Mouse (Mus musculus) cerebellum, adult 8-10 months (tissue): ENCODE data around the gene Sh3d19.

Experiments used
- DNase-seq: peaks from one replicate; pipeline ENCODE4 v3.0.0; 2022

The Sh3d19 gene

GRCm38 (mm10) chr3:86030566-86030965 lies 59.7 kb downstream of the Sh3d19 start:
- DNase-seq = peak; percentile 26

GRCm38 (mm10) chr3:86033455-86034090 lies 62.7 kb downstream of the Sh3d19 start:
- DNase-seq = no peak

- no peak for DNase-seq
Observed at GRCm38 (mm10) chr3:86037926-86038484, 67.1 kb downstream of the Sh3d19 start.

GRCm38 (mm10) chr3:86038648-86039047 lies 67.7 kb downstream of the Sh3d19 start:
- DNase-seq = no peak

- DNase-seq = no peak
Observed at GRCm38 (mm10) chr3:86040286-86041201, 69.6 kb downstream of the Sh3d19 start.

- DNase-seq = no peak
Observed at GRCm38 (mm10) chr3:86047686-86048408, 76.9 kb downstream of the Sh3d19 start.

GRCm38 (mm10) chr3:86049041-86049440 lies 78.1 kb downstream of the Sh3d19 start:
- DNase-seq = no peak

GRCm38 (mm10) chr3:86056678-86057077 lies 85.8 kb downstream of the Sh3d19 start:
- no peak for DNase-seq

- DNase-seq = no peak
Observed at GRCm38 (mm10) chr3:86057436-86058095, 86.7 kb downstream of the Sh3d19 start.

- DNase-seq = no peak
Observed at GRCm38 (mm10) chr3:86069646-86070250, 98.8 kb downstream of the Sh3d19 start.

- DNase-seq = no peak
Observed at GRCm38 (mm10) chr3:86070799-86071198, 99.9 kb downstream of the Sh3d19 start.

GRCm38 (mm10) chr3:86072066-86072465 lies 101.2 kb downstream of the Sh3d19 start:
- no peak for DNase-seq

- DNase-seq = no peak
Observed at GRCm38 (mm10) chr3:86072889-86073288, 102.0 kb downstream of the Sh3d19 start.

- DNase-seq = no peak
Observed at GRCm38 (mm10) chr3:86075593-86075992, 104.7 kb downstream of the Sh3d19 start.

- no peak for DNase-seq
Observed at GRCm38 (mm10) chr3:86076511-86077283, 105.8 kb downstream of the Sh3d19 start.

GRCm38 (mm10) chr3:86083051-86083450 lies 112.1 kb downstream of the Sh3d19 start:
- DNase-seq = no peak

GRCm38 (mm10) chr3:86085001-86085400 lies 114.1 kb downstream of the Sh3d19 start:
- DNase-seq = no peak

GRCm38 (mm10) chr3:86087872-86088271 lies 117.0 kb downstream of the Sh3d19 start:
- no peak for DNase-seq

- DNase-seq = no peak
Observed at GRCm38 (mm10) chr3:86093213-86093845, 122.4 kb downstream of the Sh3d19 start.

GRCm38 (mm10) chr3:86093907-86094306 lies 123.0 kb downstream of the Sh3d19 start:
- no peak for DNase-seq

GRCm38 (mm10) chr3:86101956-86102355 lies 131.0 kb downstream of the Sh3d19 start:
- no peak for DNase-seq
